Comparison of ENCODE assay signal across 8 mouse cellular contexts in the genomic region with DNA sequence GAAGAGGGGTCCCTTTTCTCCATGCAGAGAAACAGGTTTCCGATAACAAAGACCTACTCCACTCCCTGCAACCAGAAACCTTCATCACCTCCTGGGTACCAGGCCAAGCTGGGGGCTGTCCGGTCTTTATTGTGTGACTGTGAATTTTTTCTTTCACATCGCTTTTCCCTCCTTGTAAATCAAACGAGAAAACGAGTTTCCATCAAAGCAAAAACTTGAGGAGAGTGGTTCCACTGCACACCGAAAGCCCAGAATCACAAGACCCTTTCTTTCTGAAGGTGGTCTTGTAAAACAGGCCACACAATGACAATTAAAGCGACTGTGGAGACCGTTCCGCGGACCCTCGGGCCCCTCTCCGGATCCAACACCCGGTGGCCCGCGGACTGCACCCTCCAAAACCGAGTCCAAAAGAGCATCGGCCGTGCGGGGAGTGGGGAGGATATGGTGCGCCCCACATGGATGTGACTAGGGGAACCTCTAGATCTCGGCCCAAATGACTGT. TPM values are rescaled to one million over a fixed set of nuclear protein-coding genes. Genes with fewer than 3 reads are reported as not detected.
DNase-seq lines count a peak whose midpoint lies in the region; ATAC-seq lines count a peak whose summit lies in the region.

No protein-coding gene starts in this region.

- peak overlapping the region; percentile 82 for H3K9ac ChIP-seq in hindbrain, embryonic 16.5 days (ENCODE audit: low read depth, low read length)
- H3K9ac ChIP-seq in midbrain, embryonic 15.5 days: peak overlapping the region; percentile 66

- no peaks in the 10 kb centered on the region for H3K36me3 ChIP-seq in hindbrain, embryonic 16.5 days (ENCODE audit: control insufficient read depth, insufficient read depth, low read length)
- H3K36me3 ChIP-seq in midbrain, embryonic 15.5 days (replicated peaks): no peaks in the 10 kb centered on the region

- no peaks in the 10 kb centered on the region for H3K27me3 ChIP-seq in hindbrain, embryonic 16.5 days (replicated peaks; ENCODE audit: control insufficient read depth, insufficient read depth, low read length)
- no peaks in the 10 kb centered on the region for H3K27me3 ChIP-seq in midbrain, embryonic 15.5 days (replicated peaks)

- H3K4me1 ChIP-seq in hindbrain, embryonic 16.5 days (ENCODE audit: control insufficient read depth, insufficient read depth, low read depth, low read length): peaks cover 9% of the 10 kb centered on the region
- peaks cover 24% of the 10 kb centered on the region for H3K4me1 ChIP-seq in midbrain, embryonic 15.5 days

- no peak overlapping the region for H3K27ac ChIP-seq in hindbrain, embryonic 16.5 days (ENCODE audit: low read depth, low read length)
- H3K27ac ChIP-seq in midbrain, embryonic 15.5 days: peak overlapping the region; percentile 64

- peak; percentile 67 for ATAC-seq in hindbrain, embryonic 16.5 days
- peak; percentile 73 for ATAC-seq in midbrain, embryonic 15.5 days (replicated peaks)

- under 1% methylated on average over 21 of the region's 21 CpGs for WGBS in hindbrain, embryonic 16.5 days
- WGBS in midbrain, embryonic 15.5 days: under 1% methylated on average over 21 of the region's 21 CpGs

- peak; percentile 5 to 19 for DNase-seq in cerebellum, postnatal 14 days
- no peak for DNase-seq in cerebellum, adult 8-10 months
- peak; percentile 26 for DNase-seq in thymus, postnatal 0 days (ENCODE audit: low spot score)
- DNase-seq in thymus, postnatal 4 days: no peak
- no peak for DNase-seq in frontal cortex, postnatal 25 days (ENCODE audit: low spot score in 2 of 2)
- DNase-seq in cerebellum, adult 9-11 months: no peak

- peak overlapping the region; percentile 88 for H3K4me2 ChIP-seq in hindbrain, embryonic 16.5 days (ENCODE audit: low read length)
- H3K4me2 ChIP-seq in midbrain, embryonic 15.5 days: peak overlapping the region; percentile 78

- peak overlapping the region; percentile 90 for H3K4me3 ChIP-seq in hindbrain, embryonic 16.5 days (ENCODE audit: low read length)
- H3K4me3 ChIP-seq in midbrain, embryonic 15.5 days: peak overlapping the region; percentile 67

- H3K9me3 ChIP-seq in hindbrain, embryonic 16.5 days (ENCODE audit: control insufficient read depth, low read length): no peaks in the 10 kb centered on the region
- H3K9me3 ChIP-seq in midbrain, embryonic 15.5 days: no peaks in the 10 kb centered on the region

RNA-seq across cellular contexts. Expression of a gene that starts 0.6 kb away (rescaled TPM):
- 24.9 and 27.2 TPM in 2 replicates for polyA plus RNA-seq in thymus, postnatal 0 days (2015; fragmentation: Nextera tagmentation; extraction: Ambion mirVana)
- polyA plus RNA-seq in hindbrain, embryonic 16.5 days (2015; fragmentation: Nextera tagmentation; extraction: Ambion mirVana): 55.8 and 59.4 TPM in 2 replicates
- 59.5 and 60.9 TPM in 2 replicates for polyA plus RNA-seq in midbrain, embryonic 15.5 days (2015; fragmentation: Nextera tagmentation; extraction: Ambion mirVana)

Comparison
In these comparisons a context has a peak if more than half of its experiments do, and no peak if none do; other contexts are left out.
1. DNase-seq: peak in cerebellum, postnatal 14 days (2 of 2) and thymus, postnatal 0 days (single experiment); none in cerebellum, adult 8-10 months (single experiment), thymus, postnatal 4 days (single experiment), frontal cortex, postnatal 25 days (0 of 2) and cerebellum, adult 9-11 months (single experiment).